Mouse (Mus musculus) cerebellum, adult 2 months (tissue): ENCODE measurements at regions not wholly inside any gene's neighbourhood (a gene's known extent, or its start where the extent isn't known, plus 50 kb on each side); places are given as distances from the start of the nearest gene placed in this dataset.

Source experiments
- DNase-seq, 2 experiments: peaks; one replicate each; pipeline ENCODE4 v3.0.0; 2021
- H3K27ac ChIP-seq: fragments of 200-500 bp; 2 replicates; pipeline ENCODE4 v1.5.1; 2012; ENCODE audit warnings: low read length, control low read depth, inconsistent platforms; ENCODE audit not compliant: insufficient read depth
- H3K27me3 ChIP-seq: fragments of 200-500 bp; 2 replicates; pipeline ENCODE4 v1.6.1; 2012; ENCODE audit warnings: inconsistent platforms, mild to moderate bottlenecking, low read length, moderate library complexity; ENCODE audit not compliant: control insufficient read depth, insufficient read depth
- H3K4me1 ChIP-seq: fragments of 200-500 bp; 2 replicates; pipeline ENCODE4 v1.6.1; 2011; ENCODE audit warnings: low read length; ENCODE audit not compliant: control insufficient read depth, insufficient read depth
- H3K4me3 ChIP-seq: fragments of 200-500 bp; replicated peaks from 2 replicates; pipeline ENCODE3; 2011; ENCODE audit warnings: mild to moderate bottlenecking, low read depth, low read length, control low read depth; ENCODE audit not compliant: insufficient read depth
- CTCF ChIP-seq: fragments of 200-500 bp; IDR thresholded peaks from 2 replicates; pipeline ENCODE4 v1.5.1; 2011; ENCODE audit warnings: low read depth, mild to moderate bottlenecking, control low read depth, low read length, moderate library complexity, borderline replicate concordance; ENCODE audit not compliant: insufficient read depth
- POLR2A ChIP-seq: fragments of 200-500 bp; IDR thresholded peaks from 2 replicates; pipeline ENCODE4 v1.6.1; 2011; ENCODE audit warnings: low read length, control low read depth, borderline replicate concordance; ENCODE audit not compliant: insufficient read depth
- WGBS: fragments of 180-500 bp; shearing (Covaris S2); methylation state at CpG from one replicate; pipeline ENCODE4 v1.1.7; 2018; 5-methylcytosine and 5-hydroxymethylcytosine counted together

DNA sequence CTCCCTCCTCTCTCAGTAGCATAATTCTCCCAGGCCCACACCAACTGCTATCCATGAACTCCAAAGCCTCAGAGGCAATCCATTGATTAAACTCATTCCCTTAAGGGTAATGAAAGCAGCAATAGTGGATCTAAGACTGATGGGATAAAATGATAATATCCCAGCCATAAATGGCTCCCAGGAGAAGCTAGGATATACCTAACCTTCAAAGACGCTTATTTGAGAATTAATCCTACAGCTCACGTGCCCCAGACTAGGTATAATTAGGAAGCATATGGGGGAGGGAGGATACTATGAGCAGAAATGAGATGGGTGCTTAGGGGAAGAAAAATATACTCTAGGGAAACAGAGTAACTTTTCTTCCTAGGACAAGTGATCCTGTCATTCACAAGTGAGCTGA lies 52.8 kb upstream of the Rnf32 start:
- Histone ChIP-seq H3K4me3 (no peak overlapping the region), H3K4me1 (no peaks in the 10 kb centered on the region), H3K27ac (no peak overlapping the region), H3K27me3 (no peaks in the 10 kb centered on the region)
- no peak for TF ChIP-seq CTCF
- TF ChIP-seq POLR2A = no peak
- 90% methylated on average over 2 of the region's 2 CpGs for WGBS
- DNase-seq = no peak

DNA sequence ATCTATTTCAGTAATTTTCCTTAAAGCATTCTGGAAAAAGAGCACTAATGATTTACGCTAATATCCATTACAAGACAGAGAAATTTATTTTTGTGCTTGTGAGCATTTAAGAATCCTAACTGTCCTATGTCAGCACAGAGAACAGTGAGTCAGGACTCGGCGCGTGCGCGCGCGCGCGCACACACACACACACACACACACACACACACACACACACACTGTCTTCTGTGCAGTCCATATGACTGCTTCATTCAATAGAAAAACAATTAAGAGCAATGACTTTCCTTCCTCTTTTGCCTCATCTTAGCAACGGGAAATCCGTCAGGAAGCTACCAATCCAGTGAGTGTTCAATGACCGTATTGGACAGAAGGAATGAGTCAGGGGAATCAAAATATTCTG lies 53.3 kb upstream of the Rnf32 start:
- no peaks in the 10 kb centered on the region for H3K27me3 ChIP-seq
- DNase-seq = no peak
- WGBS = 91% methylated on average over 13 of the region's 13 CpGs
- no peak overlapping the region for H3K4me3 ChIP-seq
- H3K27ac ChIP-seq = no peak overlapping the region
- H3K4me1 ChIP-seq = no peaks in the 10 kb centered on the region
- TF ChIP-seq CTCF = no peak
- TF ChIP-seq POLR2A = no peak

DNA sequence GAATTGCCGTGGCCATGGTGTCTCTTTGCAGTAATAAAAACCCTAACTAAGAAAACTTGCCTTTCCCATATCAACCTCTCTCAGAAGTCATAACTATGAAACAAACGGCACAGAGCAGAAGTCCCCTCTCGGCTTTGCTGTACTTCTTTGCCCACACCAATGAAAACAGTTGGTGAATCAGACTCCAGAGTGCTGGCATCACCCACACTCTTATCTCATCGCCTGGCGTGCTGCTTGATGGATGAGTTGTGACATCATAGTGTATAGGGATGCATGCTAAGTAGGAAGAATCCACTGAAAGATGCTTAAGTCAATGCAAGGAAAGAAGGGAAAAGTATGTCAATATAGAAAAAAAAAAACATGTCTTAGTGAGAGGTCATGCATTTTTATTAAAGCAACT lies 58.3 kb upstream of the Rnf32 start:
- TF ChIP-seq POLR2A = no peak
- 69% methylated on average over 5 of the region's 5 CpGs for WGBS
- H3K27ac ChIP-seq = no peak overlapping the region
- DNase-seq = no peak
- H3K27me3 ChIP-seq = no peaks in the 10 kb centered on the region
- H3K4me1 ChIP-seq = no peaks in the 10 kb centered on the region
- no peak overlapping the region for H3K4me3 ChIP-seq

DNA sequence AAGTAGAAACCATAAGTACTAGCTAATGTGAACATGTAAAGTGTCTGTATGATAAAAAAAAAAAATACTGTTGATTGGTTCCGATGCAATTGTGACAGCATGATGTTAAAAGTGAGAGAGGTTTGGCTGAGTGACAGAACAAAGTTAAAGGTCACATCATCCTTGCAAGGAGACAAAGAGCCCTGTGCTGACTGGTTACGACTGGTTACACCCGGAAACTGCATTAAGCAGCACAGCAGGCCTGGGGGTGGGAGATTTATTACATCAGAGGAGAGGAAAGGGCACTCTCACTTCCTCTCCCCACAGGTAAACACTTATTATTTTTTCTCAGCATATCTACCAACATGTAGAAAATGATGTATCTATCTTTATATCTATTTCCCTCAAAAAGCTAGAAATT lies 63.5 kb upstream of the Rnf32 start:
- WGBS = 16% methylated on average over 3 of the region's 3 CpGs
- no peaks in the 10 kb centered on the region for H3K27me3 ChIP-seq
- H3K4me3 ChIP-seq = no peak overlapping the region
- no peak overlapping the region for H3K27ac ChIP-seq
- H3K4me1 ChIP-seq = no peaks in the 10 kb centered on the region
- DNase-seq = no peak
- TF ChIP-seq POLR2A (no peak), CTCF (no peak)

DNA sequence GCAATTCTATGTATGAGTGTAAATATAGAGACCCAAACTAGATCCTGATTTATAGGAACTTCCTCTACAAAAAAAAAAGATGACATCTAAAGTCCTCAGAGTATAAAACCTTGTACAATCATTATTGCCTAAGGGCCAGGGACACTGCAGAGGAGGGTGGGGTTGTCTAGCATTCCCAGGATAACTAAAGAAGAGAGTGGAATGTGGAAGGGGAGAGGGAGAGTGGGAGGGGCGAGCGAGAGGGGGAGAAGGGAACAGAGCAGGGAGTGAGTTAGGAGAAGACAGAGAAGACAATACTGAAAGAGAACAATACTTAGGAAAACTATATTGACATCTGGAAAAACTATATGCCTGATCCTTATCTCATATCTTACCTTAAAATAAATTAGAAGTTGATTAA lies 64.0 kb upstream of the Rnf32 start:
- Histone ChIP-seq H3K4me1 (no peaks in the 10 kb centered on the region), H3K4me3 (no peak overlapping the region), H3K27me3 (no peaks in the 10 kb centered on the region), H3K27ac (no peak overlapping the region)
- no peak for DNase-seq
- 26% methylated on average over 2 of the region's 2 CpGs for WGBS
- TF ChIP-seq POLR2A (no peak), CTCF (no peak)

DNA sequence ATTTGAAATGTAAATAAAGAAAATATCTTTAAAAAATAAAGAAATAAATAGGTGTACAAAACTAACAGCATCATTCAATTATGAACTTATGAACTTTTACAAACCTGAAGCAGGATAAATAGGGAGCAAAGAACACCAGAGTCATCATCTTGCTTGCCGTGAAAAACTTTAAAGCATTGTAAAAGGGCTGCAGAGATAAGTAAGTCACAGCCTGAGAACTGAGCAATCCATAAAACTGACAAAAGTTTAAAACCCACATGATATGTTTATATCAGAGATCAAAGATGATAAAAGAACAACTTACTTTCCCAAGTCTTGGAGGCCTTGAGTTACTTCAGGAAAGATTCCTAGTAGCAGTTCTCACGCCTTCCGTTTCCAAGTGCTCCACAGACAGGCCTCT lies 66.1 kb upstream of the Rnf32 start:
- DNase-seq = no peak
- Histone ChIP-seq H3K27ac (no peak overlapping the region), H3K27me3 (no peaks in the 10 kb centered on the region), H3K4me1 (no peaks in the 10 kb centered on the region), H3K4me3 (no peak overlapping the region)
- no peak for TF ChIP-seq CTCF
- TF ChIP-seq POLR2A = no peak
- 94% methylated on average over 3 of the region's 3 CpGs for WGBS

DNA sequence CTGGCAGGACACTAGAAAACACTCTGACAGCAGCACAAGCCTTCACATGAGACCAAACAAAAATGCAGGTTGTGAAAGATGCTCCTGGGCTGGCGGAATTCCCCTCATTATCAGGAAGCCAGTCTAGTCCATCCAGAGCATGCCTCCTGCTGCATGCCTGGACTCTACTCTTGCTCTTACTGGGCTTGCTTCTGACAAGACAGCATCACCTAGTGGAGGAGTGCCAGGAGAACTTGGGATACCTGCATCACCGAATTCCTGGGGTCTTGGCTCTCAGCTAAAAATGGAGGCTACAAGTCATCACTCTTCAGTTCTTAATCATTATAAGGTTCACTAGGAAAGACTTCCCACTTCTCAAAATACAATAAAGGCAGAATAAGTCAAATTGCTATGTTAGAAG lies 78.8 kb upstream of the Rnf32 start:
- Histone ChIP-seq H3K27me3 (no peaks in the 10 kb centered on the region), H3K4me3 (no peak overlapping the region), H3K27ac (no peak overlapping the region), H3K4me1 (no peaks in the 10 kb centered on the region)
- TF ChIP-seq CTCF (no peak), POLR2A (no peak)
- no peak for DNase-seq
- WGBS = 69% methylated on average over 2 of the region's 2 CpGs

DNA sequence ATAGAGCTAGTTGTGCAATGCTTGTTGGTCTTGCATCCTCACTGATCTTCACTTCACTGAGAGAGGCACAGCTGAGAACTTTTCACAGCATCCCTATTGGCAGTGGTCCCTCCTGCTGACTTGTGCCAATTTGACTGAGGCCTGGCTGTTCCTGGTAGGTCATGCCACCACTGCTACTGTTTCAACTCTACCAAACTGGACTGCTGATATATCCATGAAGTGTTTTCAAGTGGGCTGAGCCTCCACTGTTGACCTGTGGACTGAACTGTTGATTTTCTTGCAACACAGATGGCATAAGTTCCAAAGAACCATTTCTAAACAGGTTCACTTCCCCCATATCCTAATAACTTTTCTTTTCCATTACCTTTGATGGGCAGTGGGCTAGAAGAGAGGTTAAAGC lies 83.3 kb upstream of the Rnf32 start:
- no peak for DNase-seq
- H3K27me3 ChIP-seq = no peaks in the 10 kb centered on the region
- TF ChIP-seq POLR2A (no peak), CTCF (no peak)
- H3K27ac ChIP-seq = no peak overlapping the region
- no peak overlapping the region for H3K4me3 ChIP-seq
- H3K4me1 ChIP-seq = no peaks in the 10 kb centered on the region

DNA sequence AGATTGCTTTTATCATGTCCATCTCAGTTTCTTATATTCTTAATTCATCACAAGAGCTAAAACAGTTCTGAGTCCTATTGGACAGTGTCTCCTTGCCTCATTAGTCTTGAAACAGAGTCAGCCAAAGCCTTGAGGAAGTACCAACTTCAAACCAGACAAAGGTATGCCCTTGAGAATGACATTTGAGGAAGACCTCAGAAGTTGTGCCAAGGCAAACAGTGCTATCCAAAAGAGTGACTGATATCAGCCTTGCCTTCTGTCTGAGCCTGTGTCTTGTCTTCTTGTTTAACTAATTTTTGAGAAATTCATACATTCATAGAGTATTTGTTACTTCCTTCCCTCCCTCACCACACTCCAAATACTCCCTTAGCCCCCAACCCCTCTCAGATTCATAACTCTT lies 88.5 kb upstream of the Rnf32 start:
- no peaks in the 10 kb centered on the region for H3K27me3 ChIP-seq
- no peak overlapping the region for H3K27ac ChIP-seq
- no peak overlapping the region for H3K4me3 ChIP-seq
- H3K4me1 ChIP-seq = no peaks in the 10 kb centered on the region
- no peak for DNase-seq
- no peak for TF ChIP-seq CTCF
- TF ChIP-seq POLR2A = no peak
